Mouse (Mus musculus) thymus, postnatal 14 days (tissue): ENCODE measurements around the gene Parg.
A peak's percentile ranks its signal among the peaks of the same experiment; 100 is the strongest.
"Not testable (repeated sequence)": the region's sequence is repeated elsewhere in the genome, so short reads cannot be mapped to it uniquely, and the experiment has no call there.

ENCODE experiments used
- DNase-seq: peaks from one replicate; pipeline ENCODE4 v3.0.0; 2021

The Parg gene

GRCm38 (mm10) chr14:32201791-32202451 lies at the start of gene Parg, which contains the start of gene Timm23:
Parg (plus strand) TSS chr14:32201949.
Timm23 (minus strand) TSS chr14:32201898.
- DNase-seq = peak; percentile 86

GRCm38 (mm10) chr14:32152243-32152965 lies 49.3 kb upstream of the Parg start:
- DNase-seq = no peak

- DNase-seq = no peak
These were observed 48.6 kb upstream of the Parg start for GRCm38 (mm10) chr14:32153156-32153555.

- DNase-seq = no peak
These were observed 47.0 kb upstream of the Parg start for GRCm38 (mm10) chr14:32154758-32155157.

- DNase-seq = no peak
These were observed 42.5 kb upstream of the Parg start for GRCm38 (mm10) chr14:32159150-32159670.

- peak; percentile 97 for DNase-seq
These were observed 42.0 kb upstream of the Parg start, which contains the start of gene Ncoa4 for GRCm38 (mm10) chr14:32159690-32160246. Ncoa4 (plus strand) TSS chr14:32159865.

- no peak for DNase-seq
These were observed 41.2 kb upstream of the Parg start for GRCm38 (mm10) chr14:32160563-32160962.

- no peak for DNase-seq
These were observed 40.5 kb upstream of the Parg start for GRCm38 (mm10) chr14:32161090-32161885.

GRCm38 (mm10) chr14:32162231-32162630 lies 39.5 kb upstream of the Parg start:
- no peak for DNase-seq

- no peak for DNase-seq
These were observed 38.4 kb upstream of the Parg start for GRCm38 (mm10) chr14:32163203-32163888.

GRCm38 (mm10) chr14:32164173-32165051 lies 37.3 kb upstream of the Parg start:
- DNase-seq = no peak

GRCm38 (mm10) chr14:32165278-32166061 lies 36.3 kb upstream of the Parg start:
- DNase-seq = peak; percentile 87

- no peak for DNase-seq
These were observed 35.7 kb upstream of the Parg start for GRCm38 (mm10) chr14:32166062-32166441.

GRCm38 (mm10) chr14:32166840-32167239 lies 34.9 kb upstream of the Parg start:
- DNase-seq = no peak

- DNase-seq = no peak
These were observed 34.4 kb upstream of the Parg start for GRCm38 (mm10) chr14:32167326-32167725.

GRCm38 (mm10) chr14:32168653-32169231 lies 33.0 kb upstream of the Parg start:
- no peak for DNase-seq

GRCm38 (mm10) chr14:32170137-32170536 lies 31.6 kb upstream of the Parg start:
- no peak for DNase-seq

GRCm38 (mm10) chr14:32175310-32175709 lies 26.4 kb upstream of the Parg start:
- no peak for DNase-seq

- DNase-seq = not testable (repeated sequence)
These were observed 25.2 kb upstream of the Parg start for GRCm38 (mm10) chr14:32176590-32176989.
